In the genomic region with DNA sequence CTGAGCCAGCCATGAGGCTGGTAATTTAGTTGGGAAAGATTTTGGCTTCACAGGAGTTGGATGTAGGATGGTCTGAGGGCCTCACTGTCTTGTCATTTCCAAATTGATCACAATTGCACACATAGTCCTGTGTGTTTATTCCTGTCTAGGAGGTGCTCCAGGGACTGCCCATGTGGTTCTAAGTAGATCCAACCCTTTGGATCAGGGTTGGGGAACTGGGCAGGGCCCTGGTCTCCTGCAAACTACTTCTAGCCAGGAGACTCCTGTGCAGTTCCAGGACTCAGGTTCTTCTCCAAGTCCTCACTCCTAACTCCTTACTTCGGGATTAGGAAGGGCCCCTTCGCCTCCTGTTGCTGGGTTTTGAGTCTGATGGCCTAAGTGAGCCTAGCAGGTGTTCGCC, we compare ENCODE assay signal across 7 mouse cellular contexts. TPM values are rescaled to one million over a fixed set of nuclear protein-coding genes. Genes with fewer than 3 reads are reported as not detected.
DNase-seq lines count a peak whose midpoint lies in the region; ATAC-seq and TF ChIP-seq lines count a peak whose summit lies in the region.

Camkv (plus strand) TSS at position 301 of the 400 bp plus-strand sequence.

- no peak for ATAC-seq in megakaryocyte, adult 5-6 weeks (ENCODE audit: poor library complexity, severe bottlenecking)
- ATAC-seq in forebrain, postnatal 0 days: no peak

- 15% methylated on average over 3 of the region's 3 CpGs for WGBS in forebrain, postnatal 0 days
- WGBS in limb, embryonic 10.5 days: 14% methylated on average over 3 of the region's 3 CpGs
- WGBS in small intestine, adult 2 months: 40% methylated on average over 3 of the region's 3 CpGs

- H3K27me3 ChIP-seq in megakaryocyte, embryonic 14.5 days (replicated peaks): peaks cover 93% of the 10 kb centered on the region
- no peaks in the 10 kb centered on the region for H3K27me3 ChIP-seq in forebrain, postnatal 0 days (ENCODE audit: insufficient read depth, low read length)
- H3K27me3 ChIP-seq in limb, embryonic 10.5 days (ENCODE audit: low read depth, poor library complexity, severe bottlenecking): peaks cover 45% of the 10 kb centered on the region
- peaks cover 14% of the 10 kb centered on the region for H3K27me3 ChIP-seq in small intestine, adult 2 months (ENCODE audit: control insufficient read depth, insufficient read depth, low read length)

- TF ChIP-seq POLR2A in small intestine, adult 2 months (IDR thresholded peaks at IDR 0.05; ENCODE audit: low read depth, low read length): no peak

- peaks cover 19% of the 10 kb centered on the region for H3K4me1 ChIP-seq in megakaryocyte, embryonic 14.5 days
- H3K4me1 ChIP-seq in forebrain, postnatal 0 days (ENCODE audit: insufficient read depth): peaks cover 8% of the 10 kb centered on the region; the same call in 1 of the 2 replicates
- peaks cover 43% of the 10 kb centered on the region for H3K4me1 ChIP-seq in limb, embryonic 10.5 days
- H3K4me1 ChIP-seq in small intestine, adult 2 months (ENCODE audit: control insufficient read depth, insufficient read depth, insufficient read length, low read length): peaks cover 20% of the 10 kb centered on the region

- no peak for TF ChIP-seq CTCF in forebrain, postnatal 0 days (IDR thresholded peaks at IDR 0.05; ENCODE audit: low read depth)
- no peak for TF ChIP-seq CTCF in small intestine, adult 2 months (IDR thresholded peaks at IDR 0.05; ENCODE audit: extremely low read depth, insufficient read length, insufficient replicate concordance, low read depth, low read length)

- H3K4me2 ChIP-seq in forebrain, postnatal 0 days (ENCODE audit: low read depth): peak within 1 kb of the TSS; percentile 74

- H3K4me3 ChIP-seq in megakaryocyte, embryonic 14.5 days (replicated peaks): peak within 1 kb of the TSS; percentile 81
- H3K4me3 ChIP-seq in forebrain, postnatal 0 days (ENCODE audit: low read depth, low read length): peak within 1 kb of the TSS; percentile 59
- peak within 1 kb of the TSS; percentile 68 for H3K4me3 ChIP-seq in limb, embryonic 10.5 days
- peak within 1 kb of the TSS; percentile 27 for H3K4me3 ChIP-seq in small intestine, adult 2 months (ENCODE audit: low read depth, low read length)

- H3K9me3 ChIP-seq in megakaryocyte, embryonic 14.5 days: no peaks in the 10 kb centered on the region
- H3K9me3 ChIP-seq in forebrain, postnatal 0 days (ENCODE audit: low read length): no peaks in the 10 kb centered on the region
- no peaks in the 10 kb centered on the region for H3K9me3 ChIP-seq in limb, embryonic 10.5 days (replicated peaks)

- H3K9ac ChIP-seq in forebrain, postnatal 0 days: peak within 1 kb of the TSS; percentile 80

- H3K36me3 ChIP-seq in megakaryocyte, embryonic 14.5 days (replicated peaks; ENCODE audit: low read length): no peaks in the 10 kb centered on the region
- no peaks in the 10 kb centered on the region for H3K36me3 ChIP-seq in forebrain, postnatal 0 days (ENCODE audit: insufficient read depth)
- no peaks in the 10 kb centered on the region for H3K36me3 ChIP-seq in limb, embryonic 10.5 days
- H3K36me3 ChIP-seq in small intestine, adult 2 months (ENCODE audit: control insufficient read depth, insufficient read depth, low read length): no peaks in the 10 kb centered on the region

- peak within 1 kb of the TSS; percentile 50 for H3K27ac ChIP-seq in forebrain, postnatal 0 days (ENCODE audit: low read depth, low read length)
- H3K27ac ChIP-seq in limb, embryonic 10.5 days: peak within 1 kb of the TSS; percentile 83
- no peak within 1 kb of the TSS for H3K27ac ChIP-seq in small intestine, adult 2 months (ENCODE audit: insufficient read depth, low read depth, low read length)

- DNase-seq in forebrain, postnatal 0 days: no peak
- no peak for DNase-seq in limb, embryonic 10.5 days (ENCODE audit: low spot score)
- DNase-seq in retina, postnatal 1 day: no peak
- DNase-seq in cerebellum, postnatal 36 days: no peak

RNA-seq across cellular contexts. Expression of gene Camkv, which starts in this region (rescaled TPM):
- not detected in 2 replicates for polyA plus RNA-seq in megakaryocyte, embryonic 14.5 days (2012; ENCODE audit: insufficient read depth, low replicate concordance)
- not detected in 2 replicates for total RNA-seq in megakaryocyte, adult 5-6 weeks (2015)
- total RNA-seq in megakaryocyte, adult 5-6 weeks (2017): 0.04 TPM in 1 of 2 replicates, not detected in the other
- 228 and 329 TPM in 2 replicates for total RNA-seq in forebrain, postnatal 0 days (2014; rRNA removed)
- 194 and 197 TPM in 2 replicates for polyA plus RNA-seq in forebrain, postnatal 0 days (2015; fragmentation: Nextera tagmentation; extraction: Ambion mirVana)
- polyA plus RNA-seq in limb, embryonic 10.5 days (2016; fragmentation: Nextera tagmentation; extraction: Ambion mirVana): 7.5 and 9.9 TPM in 2 replicates
- polyA plus RNA-seq in small intestine, adult 2 months (2012; rRNA removed): 0.35 TPM in 1 of 2 replicates, not detected in the other

Comparison
In these comparisons a context has a peak if more than half of its experiments do, and no peak if none do; other contexts are left out.
1. RNA of gene Camkv (total RNA-seq): 228 to 329 TPM in forebrain, postnatal 0 days; 0.04 TPM in megakaryocyte, adult 5-6 weeks; every median in the first group is over 100 times any median in the second.
2. RNA of gene Camkv (polyA plus RNA-seq): 194 to 197 TPM in forebrain, postnatal 0 days; 7.5 to 9.9 TPM in limb, embryonic 10.5 days, 0.35 TPM in small intestine, adult 2 months and not detected in megakaryocyte, embryonic 14.5 days; every median in the first group is over 10 times any median in the second.
3. H3K4me3 ChIP-seq: peak in every context shown above with its lines; median percentile 81 in megakaryocyte, embryonic 14.5 days; 68 in limb, embryonic 10.5 days; 59 in forebrain, postnatal 0 days; 27 in small intestine, adult 2 months.